In genomic region chr11:85170058-85170740, GRCm38 (mm10) we compare ENCODE assay signal across 8 mouse cellular contexts. TPM values are rescaled to one million over a fixed set of nuclear protein-coding genes. Genes with fewer than 3 reads are reported as not detected.
DNase-seq lines count a peak whose midpoint lies in the region; ATAC-seq and TF ChIP-seq lines count a peak whose summit lies in the region.

Gene 1700125H20Rik, plus strand, starts transcription at chr11:85170404.

- H3K9ac ChIP-seq in CH12.LX (ENCODE audit: insufficient read depth, low read depth): no peak within 1 kb of the TSS
- peak within 1 kb of the TSS; percentile 40; the same call in 1 of the 2 replicates for H3K9ac ChIP-seq in heart, embryonic 15.5 days
- H3K9ac ChIP-seq in liver, embryonic 12.5 days: peak within 1 kb of the TSS; percentile 55
- H3K9ac ChIP-seq in stomach, embryonic 14.5 days (replicated peaks; ENCODE audit: low read depth, low read length): no peak within 1 kb of the TSS

- peak; percentile 91 for DNase-seq in CH12.LX (ENCODE audit: extremely low read depth)
- DNase-seq in c-Kit-positive CD71-negative TER-119-negative erythroid progenitor cells, embryonic 14.5 days (ENCODE audit: low read depth): peak; percentile 87
- DNase-seq in forebrain, embryonic 10.5 days (ENCODE audit: extremely low spot score, low spot score): peak; percentile 88
- peak; percentile 92 for DNase-seq in kidney, postnatal 14 days
- peak; percentile 72 to 80 for DNase-seq in natural killer cell, adult 2 months (ENCODE audit: low spot score in 2 of 2)

- WGBS in forebrain, embryonic 10.5 days: 12% methylated on average over 21 of the region's 21 CpGs
- WGBS in heart, embryonic 15.5 days: 12% methylated on average over 21 of the region's 21 CpGs
- WGBS in liver, embryonic 12.5 days (ENCODE audit: insufficient replicate concordance): 14% methylated on average over 21 of the region's 21 CpGs
- 10% methylated on average over 21 of the region's 21 CpGs for WGBS in stomach, embryonic 14.5 days

- ATAC-seq in heart, embryonic 15.5 days (replicated peaks; ENCODE audit: insufficient number of reproducible peaks, insufficient read depth, low FRiP score, low read depth): peak; percentile 72
- peak; percentile 95 for ATAC-seq in liver, embryonic 12.5 days
- ATAC-seq in stomach, embryonic 14.5 days (ENCODE audit: insufficient number of reproducible peaks, insufficient read depth, low FRiP score, low read depth): peak; percentile 88; the same call in 1 of the 2 replicates

- no peak for TF ChIP-seq EP300 in CH12.LX (IDR thresholded peaks at IDR 0.05; ENCODE audit: low read length)

- in situ Hi-C loops in CH12.LX (cut with MboI; ENCODE audit: low pct_ligation_motif_present, low pct_unique_long_range_greater_than_20kb, low sequenced_read_pairs): loop anchor here (10.0 kb wide), 2 partner anchors 165 to 355 kb away; no protein-coding TSS in a partner anchor

- no peaks in the 10 kb centered on the region for H3K36me3 ChIP-seq in CH12.LX (replicated peaks in 1 of 2; ENCODE audit: control insufficient read depth in 1 of 2, insufficient read depth in 1 of 2, low read length in 1 of 2)
- no peaks in the 10 kb centered on the region for H3K36me3 ChIP-seq in forebrain, embryonic 10.5 days (replicated peaks)
- H3K36me3 ChIP-seq in heart, embryonic 15.5 days: no peaks in the 10 kb centered on the region
- no peaks in the 10 kb centered on the region for H3K36me3 ChIP-seq in liver, embryonic 12.5 days
- no peaks in the 10 kb centered on the region for H3K36me3 ChIP-seq in stomach, embryonic 14.5 days (ENCODE audit: control insufficient read depth, insufficient read depth, low read length)

- peaks cover 2% of the 10 kb centered on the region for H3K27me3 ChIP-seq in CH12.LX (replicated peaks)
- H3K27me3 ChIP-seq in forebrain, embryonic 10.5 days (ENCODE audit: poor library complexity, severe bottlenecking): peaks cover 22% of the 10 kb centered on the region
- H3K27me3 ChIP-seq in heart, embryonic 15.5 days: no peaks in the 10 kb centered on the region
- no peaks in the 10 kb centered on the region; the same call in 1 of the 2 replicates for H3K27me3 ChIP-seq in liver, embryonic 12.5 days (replicated peaks)
- H3K27me3 ChIP-seq in stomach, embryonic 14.5 days (ENCODE audit: control insufficient read depth, insufficient read depth, low read length): no peaks in the 10 kb centered on the region

- H3K27ac ChIP-seq in CH12.LX (ENCODE audit: insufficient read depth, low read depth): no peak within 1 kb of the TSS
- H3K27ac ChIP-seq in forebrain, embryonic 10.5 days: peak within 1 kb of the TSS; percentile 80
- H3K27ac ChIP-seq in heart, embryonic 15.5 days: no peak within 1 kb of the TSS
- H3K27ac ChIP-seq in liver, embryonic 12.5 days: peak within 1 kb of the TSS; percentile 25; the same call in 1 of the 2 replicates
- no peak within 1 kb of the TSS for H3K27ac ChIP-seq in stomach, embryonic 14.5 days (ENCODE audit: low read length)

- TF ChIP-seq RAD21 in CH12.LX (IDR thresholded peaks at IDR 0.05; ENCODE audit: low read depth, low read length): peak; percentile 94

- TF ChIP-seq CTCF in CH12.LX (conservative IDR thresholded peaks at IDR 0.05 in 1 of 2, IDR thresholded peaks at IDR 0.05 in 1 of 2; ENCODE audit: low read depth in 2 of 2, low read length in 2 of 2): peak; percentile 77 to 99

- no peaks in the 10 kb centered on the region for H3K79me2 ChIP-seq in CH12.LX (replicated peaks; ENCODE audit: control insufficient read depth, extremely low read depth, insufficient read depth, poor library complexity, severe bottlenecking)

- H3K4me2 ChIP-seq in CH12.LX (ENCODE audit: insufficient read depth, low read depth, poor library complexity, severe bottlenecking): peak within 1 kb of the TSS; percentile 85
- peak within 1 kb of the TSS; percentile 67 for H3K4me2 ChIP-seq in heart, embryonic 15.5 days
- peak within 1 kb of the TSS; percentile 70 for H3K4me2 ChIP-seq in liver, embryonic 12.5 days
- H3K4me2 ChIP-seq in stomach, embryonic 14.5 days (replicated peaks; ENCODE audit: low read depth, low read length): peak within 1 kb of the TSS; percentile 25

- H3K4me3 ChIP-seq in CH12.LX (replicated peaks in 1 of 3; ENCODE audit: low read depth in 2 of 3, low read length in 2 of 3, poor library complexity in 1 of 3): peak within 1 kb of the TSS in 2 of 3 experiments; percentile 13 to 21
- peak within 1 kb of the TSS; percentile 43 for H3K4me3 ChIP-seq in forebrain, embryonic 10.5 days
- H3K4me3 ChIP-seq in heart, embryonic 15.5 days: peak within 1 kb of the TSS; percentile 40
- H3K4me3 ChIP-seq in liver, embryonic 12.5 days: peak within 1 kb of the TSS; percentile 30; the same call in 1 of the 2 replicates
- H3K4me3 ChIP-seq in stomach, embryonic 14.5 days (ENCODE audit: low read depth, low read length): 0 out of 2 replicates have a peak within 1 kb of the TSS, but pooled peaks have one; percentile 0

- no peaks in the 10 kb centered on the region for H3K9me3 ChIP-seq in CH12.LX (replicated peaks; ENCODE audit: low read length)
- H3K9me3 ChIP-seq in forebrain, embryonic 10.5 days: no peaks in the 10 kb centered on the region
- H3K9me3 ChIP-seq in heart, embryonic 15.5 days (replicated peaks): no peaks in the 10 kb centered on the region
- H3K9me3 ChIP-seq in liver, embryonic 12.5 days (replicated peaks): no peaks in the 10 kb centered on the region
- H3K9me3 ChIP-seq in stomach, embryonic 14.5 days (ENCODE audit: control insufficient read depth, low read depth, low read length): no peaks in the 10 kb centered on the region

- TF ChIP-seq POLR2A in CH12.LX (IDR thresholded peaks at IDR 0.05; ENCODE audit: low read depth, low read length): peak; percentile 23; the same call in 1 of the 2 replicates

- dilution Hi-C loops in CH12.LX (cut with MboI; ENCODE audit: extremely low pct_ligation_motif_present, extremely low pct_unique_long_range_greater_than_20kb, low sequenced_read_pairs): no loop called here

- peaks cover 2 to 28% of the 10 kb centered on the region in 2 experiments; a peak in 3 of 4 replicates for H3K4me1 ChIP-seq in CH12.LX (ENCODE audit: control insufficient read depth in 1 of 2, insufficient read depth in 2 of 2)
- peaks cover 13% of the 10 kb centered on the region for H3K4me1 ChIP-seq in forebrain, embryonic 10.5 days
- H3K4me1 ChIP-seq in heart, embryonic 15.5 days (replicated peaks): peaks cover 3% of the 10 kb centered on the region; the same call in 1 of the 2 replicates
- peaks cover 20% of the 10 kb centered on the region for H3K4me1 ChIP-seq in liver, embryonic 12.5 days
- no peaks in the 10 kb centered on the region for H3K4me1 ChIP-seq in stomach, embryonic 14.5 days (ENCODE audit: control insufficient read depth, insufficient read depth, low read length)

TF ChIP-seq in CH12.LX, 34 proteins besides CTCF, POLR2A, EP300 and RAD21:
- TF ChIP-seq PAX5 (IDR thresholded peaks at IDR 0.05; ENCODE audit: low read length) (no peak), MAFK (IDR thresholded peaks at IDR 0.05; ENCODE audit: insufficient replicate concordance, low read length) (no peak), KAT2A (IDR thresholded peaks at IDR 0.05; ENCODE audit: insufficient replicate concordance, low read length) (no peak), BHLHE40 (IDR thresholded peaks at IDR 0.05; ENCODE audit: low read depth, low read length) (peak; percentile 19; the same call in 1 of the 2 replicates), MYC (IDR thresholded peaks at IDR 0.05; ENCODE audit: low read depth, low read length) (peak; percentile 75; the same call in 1 of the 2 replicates), MAX (IDR thresholded peaks at IDR 0.05; ENCODE audit: low read length) (peak; percentile 55; the same call in 1 of the 2 replicates), TCF12 (IDR thresholded peaks at IDR 0.05; ENCODE audit: low read depth, low read length) (peak; percentile 65), RCOR1 (conservative IDR thresholded peaks at IDR 0.05; ENCODE audit: low read depth, low read length) (no peak), MEF2A (IDR thresholded peaks at IDR 0.05; ENCODE audit: borderline replicate concordance, low read depth, low read length) (peak; percentile 66; the same call in 1 of the 2 replicates), ZC3H11A (IDR thresholded peaks at IDR 0.05; ENCODE audit: low read depth, low read length) (peak; percentile 62), ZMIZ1 (IDR thresholded peaks at IDR 0.05; ENCODE audit: low read depth, low read length) (0 out of 2 replicates have a peak, but pooled peaks have one; percentile 19), IRF4 (IDR thresholded peaks at IDR 0.05; ENCODE audit: low read depth, low read length) (peak; percentile 55; the same call in 1 of the 2 replicates), ETS1 (conservative IDR thresholded peaks at IDR 0.05; ENCODE audit: low read depth, low read length) (no peak), NRF1 (IDR thresholded peaks at IDR 0.05; ENCODE audit: low read depth, low read length) (peak; percentile 45), ELF1 (IDR thresholded peaks at IDR 0.05; ENCODE audit: low read depth, low read length) (peak; percentile 54), SIN3A (IDR thresholded peaks at IDR 0.05; ENCODE audit: low read length) (0 out of 2 replicates have a peak, but pooled peaks have one; percentile 19), MXI1 (IDR thresholded peaks at IDR 0.05; ENCODE audit: low read depth, low read length) (peak; percentile 72; the same call in 1 of the 2 replicates), SMC3 (IDR thresholded peaks at IDR 0.05; ENCODE audit: low read depth, low read length) (peak; percentile 92)

RNA-seq across cellular contexts. Expression of gene 1700125H20Rik, which starts in this region (rescaled TPM):
- total RNA-seq in CH12.LX (2012; rRNA removed): 0.17 TPM in 1 of 2 replicates, not detected in the other
- total RNA-seq in CH12.LX (2014; rRNA removed): not detected in 2 replicates
- not detected in 2 replicates for polyA plus RNA-seq in CH12.LX (2012; ENCODE audit: insufficient read length, low read depth)
- polyA plus RNA-seq in forebrain, embryonic 10.5 days (2016; fragmentation: Nextera tagmentation; extraction: Ambion mirVana): 0.43 and 0.48 TPM in 2 replicates
- polyA plus RNA-seq in heart, embryonic 15.5 days (2015; fragmentation: Nextera tagmentation; extraction: Ambion mirVana): not detected in 2 replicates
- polyA plus RNA-seq in liver, embryonic 12.5 days (2016; fragmentation: Nextera tagmentation; extraction: Ambion mirVana): not detected in 2 replicates
- polyA plus RNA-seq in stomach, embryonic 14.5 days (2014; fragmentation: Nextera tagmentation; extraction: Ambion mirVana): 0.53 TPM in 1 of 2 replicates, not detected in the other

Comparison
In these comparisons a context has a peak if more than half of its experiments do, and no peak if none do; other contexts are left out.
1. Peak in DNase-seq, H3K4me3 ChIP-seq and H3K4me2 ChIP-seq in CH12.LX; RNA of the gene not detected or under 1 TPM.
2. Peak in DNase-seq, H3K4me3 ChIP-seq and H3K27ac ChIP-seq in forebrain, embryonic 10.5 days; RNA of the gene not detected or under 1 TPM.
3. Peak in ATAC-seq, H3K4me3 ChIP-seq, H3K9ac ChIP-seq and H3K4me2 ChIP-seq in heart, embryonic 15.5 days; RNA of the gene not detected or under 1 TPM.
4. Peak in ATAC-seq, H3K4me3 ChIP-seq, H3K27ac ChIP-seq, H3K9ac ChIP-seq and H3K4me2 ChIP-seq in liver, embryonic 12.5 days; RNA of the gene not detected or under 1 TPM.
5. Peak in ATAC-seq, H3K4me3 ChIP-seq and H3K4me2 ChIP-seq in stomach, embryonic 14.5 days; RNA of the gene not detected or under 1 TPM.
6. H3K4me2 ChIP-seq: peak in every context shown above with its lines; median percentile 85 in CH12.LX; 70 in liver, embryonic 12.5 days; 67 in heart, embryonic 15.5 days; 25 in stomach, embryonic 14.5 days.